Mouse (Mus musculus) olfactory bulb, adult 2 months (tissue): ENCODE measurements around the gene Ccdc38. TPM values are rescaled to one million over a fixed set of nuclear protein-coding genes. Genes with fewer than 3 reads are reported as not detected.
A peak's percentile ranks its signal among the peaks of the same experiment; 100 is the strongest.
"Not testable (repeated sequence)": the region's sequence is repeated elsewhere in the genome, so short reads cannot be mapped to it uniquely, and the experiment has no call there.

ENCODE experiments used
- H3K27ac ChIP-seq: fragments of 200-500 bp; 2 replicates; pipeline ENCODE4 v1.5.1; 2012; ENCODE audit warnings: low read depth, low read length; ENCODE audit not compliant: insufficient read depth
- H3K4me1 ChIP-seq: fragments of 200-500 bp; 2 replicates; pipeline ENCODE4 v1.6.1; 2012; ENCODE audit warnings: low read length; ENCODE audit not compliant: control insufficient read depth, insufficient read depth
- H3K4me3 ChIP-seq: fragments of 200-500 bp; 2 replicates; pipeline ENCODE4 v1.5.1; 2012; ENCODE audit warnings: mild to moderate bottlenecking, low read depth, low read length, moderate library complexity; ENCODE audit not compliant: insufficient read depth
- CTCF ChIP-seq: fragments of 200-500 bp; IDR thresholded peaks from 2 replicates; pipeline ENCODE4 v1.5.1; 2012; ENCODE audit warnings: low read depth, mild to moderate bottlenecking, low read length, moderate library complexity; ENCODE audit not compliant: insufficient read depth
- POLR2A ChIP-seq: fragments of 200-500 bp; IDR thresholded peaks from 2 replicates; pipeline ENCODE4 v1.6.1; 2012; ENCODE audit warnings: mild to moderate bottlenecking, low read depth, low read length, moderate library complexity; ENCODE audit not compliant: insufficient read depth
- WGBS: fragments of 180-500 bp; shearing (Covaris S2); methylation state at CpG from one replicate; pipeline ENCODE4 v1.1.7; 2018; 5-methylcytosine and 5-hydroxymethylcytosine counted together
- polyA plus RNA-seq: library from polyadenylated mRNA; stranded (reverse); fragments of >200 nt; gene quantifications from 2 replicates; pipeline ENCODE4 v1.2.4, GENCODE M21; 2012; ENCODE audit warnings: low replicate concordance; ENCODE audit not compliant: missing spikeins, insufficient read depth, insufficient read length

The Ccdc38 gene
- polyA plus RNA-seq, 1 experiment, result not detected

GRCm38 (mm10) chr10:93543176-93543575 is 2.7 kb downstream of the Ccdc38 start:
- 76% methylated on average over 6 of the region's 6 CpGs for WGBS

GRCm38 (mm10) chr10:93544172-93544571 is 3.7 kb downstream of the Ccdc38 start:
- TF ChIP-seq CTCF (no peak), POLR2A (no peak)
- Histone ChIP-seq H3K4me3 (no peak overlapping the region), H3K27ac (no peak overlapping the region), H3K4me1 (peaks cover 11% of the 10 kb centered on the region)
- 87% methylated on average over 5 of the region's 5 CpGs for WGBS

More at GRCm38 (mm10) chr10:93543176-93543575, 2.7 kb downstream of the Ccdc38 start:
- TF ChIP-seq POLR2A (no peak), CTCF (no peak)
- Histone ChIP-seq H3K4me3 (no peak overlapping the region), H3K27ac (no peak overlapping the region), H3K4me1 (peaks cover 11% of the 10 kb centered on the region)

- WGBS, result 96% methylated on average over 4 of the region's 4 CpGs
- TF ChIP-seq POLR2A (no peak), CTCF (no peak)
- no peak overlapping the region for H3K4me3 ChIP-seq
- no peaks in the 10 kb centered on the region for H3K4me1 ChIP-seq
- H3K27ac ChIP-seq, result no peak overlapping the region
Measured at GRCm38 (mm10) chr10:93547741-93548270, 7.4 kb downstream of the Ccdc38 start.

- Histone ChIP-seq H3K4me3 (no peak overlapping the region), H3K27ac (no peak overlapping the region), H3K4me1 (no peaks in the 10 kb centered on the region)
- WGBS, result 15% methylated on average over 7 of the region's 7 CpGs
- TF ChIP-seq POLR2A (no peak), CTCF (0 out of 2 replicates have a peak, but pooled peaks have one; percentile 15)
Measured at GRCm38 (mm10) chr10:93548991-93549390, 8.6 kb downstream of the Ccdc38 start.

- H3K27ac ChIP-seq, result no peak overlapping the region
- TF ChIP-seq CTCF (no peak), POLR2A (no peak)
- no peaks in the 10 kb centered on the region for H3K4me1 ChIP-seq
- H3K4me3 ChIP-seq, result no peak overlapping the region
- 91% methylated on average over 10 of the region's 10 CpGs for whole genome bisulfite sequencing
Measured at GRCm38 (mm10) chr10:93549821-93550220, 9.4 kb downstream of the Ccdc38 start.

GRCm38 (mm10) chr10:93552596-93552995 is 12.2 kb downstream of the Ccdc38 start:
- Histone ChIP-seq H3K27ac (no peak overlapping the region), H3K4me3 (no peak overlapping the region), H3K4me1 (no peaks in the 10 kb centered on the region)
- 90% methylated on average over 8 of the region's 8 CpGs for WGBS
- no peak for TF ChIP-seq CTCF
- no peak for TF ChIP-seq POLR2A

GRCm38 (mm10) chr10:93557971-93558370 is 17.5 kb downstream of the Ccdc38 start:
- not testable (repeated sequence) for H3K27ac ChIP-seq, H3K4me1 ChIP-seq, H3K4me3 ChIP-seq
- WGBS, result 83% methylated on average over 2 of the region's 2 CpGs

- no peak overlapping the region for H3K4me3 ChIP-seq
- H3K4me1 ChIP-seq, result 0 out of 2 replicates have a peak, but pooled peaks cover 4% of the 10 kb centered on the region
- TF ChIP-seq CTCF (no peak), POLR2A (no peak)
- no peak overlapping the region for H3K27ac ChIP-seq
- 72% methylated on average over 9 of the region's 9 CpGs for WGBS
Measured at GRCm38 (mm10) chr10:93559786-93560185, 19.4 kb downstream of the Ccdc38 start.

- 93% methylated on average over 14 of the region's 14 CpGs for WGBS
- H3K27ac ChIP-seq, result no peak overlapping the region
- TF ChIP-seq CTCF (no peak), POLR2A (no peak)
- peaks cover under 1% of the 10 kb centered on the region; the same call in 1 of the 2 replicates for H3K4me1 ChIP-seq
- no peak overlapping the region for H3K4me3 ChIP-seq
Measured at GRCm38 (mm10) chr10:93564518-93565090, 24.2 kb downstream of the Ccdc38 start.

- WGBS, result 91% methylated on average over 10 of the region's 10 CpGs
- no peak overlapping the region for H3K4me3 ChIP-seq
- H3K27ac ChIP-seq, result no peak overlapping the region
- H3K4me1 ChIP-seq, result no peaks in the 10 kb centered on the region; the same call in 1 of the 2 replicates
- no peak for TF ChIP-seq CTCF
- TF ChIP-seq POLR2A, result no peak
Measured at GRCm38 (mm10) chr10:93567066-93567465, 26.6 kb downstream of the Ccdc38 start.
